Mouse (Mus musculus) neural tube, embryonic 11.5 days (tissue): ENCODE data around the gene E130114P18Rik. TPM values are rescaled to one million over a fixed set of nuclear protein-coding genes. Genes with fewer than 3 reads are reported as not detected.
A peak's percentile ranks its signal among the peaks of the same experiment; 100 is the strongest.

ENCODE experiments used
- ATAC-seq: fragments of 200-750 bp; cut with Nextera tagmentation; 2 replicates; pipeline ENCODE4 v1.8.0; 2017; ENCODE audit warnings: moderate number of reproducible peaks, mild to moderate bottlenecking, moderate TSS enrichment, moderate library complexity; ENCODE audit not compliant: insufficient read depth, low FRiP score, low TSS enrichment
- DNase-seq: peaks from one replicate; pipeline ENCODE4 v3.0.0-alpha.2; 2015; ENCODE audit warnings: low spot score
- H3K27ac ChIP-seq: fragments of 300-500 bp; sonication (generic); 2 replicates; pipeline ENCODE4 v1.5.1; 2014; ENCODE audit warnings: low read depth, mild to moderate bottlenecking, low read length
- H3K27me3 ChIP-seq: fragments of 300-500 bp; sonication (generic); 2 replicates; pipeline ENCODE4 v1.6.1; 2014; ENCODE audit warnings: mild to moderate bottlenecking, low read length, mixed read lengths; ENCODE audit not compliant: control insufficient read depth, insufficient read depth
- H3K36me3 ChIP-seq: fragments of 300-500 bp; sonication (generic); 2 replicates; pipeline ENCODE4 v1.6.1; 2014; ENCODE audit warnings: mild to moderate bottlenecking, low read length, moderate library complexity, mixed read lengths; ENCODE audit not compliant: control insufficient read depth, insufficient read depth
- H3K4me1 ChIP-seq: fragments of 300-500 bp; sonication (generic); 2 replicates; pipeline ENCODE4 v1.6.1; 2014; ENCODE audit warnings: low read length, mixed read lengths; ENCODE audit not compliant: control insufficient read depth, insufficient read depth
- H3K4me2 ChIP-seq: fragments of 300-500 bp; sonication (generic); 2 replicates; pipeline ENCODE4 v1.6.1; 2014; ENCODE audit warnings: low read depth, mild to moderate bottlenecking, moderate library complexity
- H3K4me3 ChIP-seq: fragments of 300-500 bp; sonication (generic); 2 replicates; pipeline ENCODE4 v1.5.1; 2014; ENCODE audit warnings: low read depth, low read length
- H3K9ac ChIP-seq: fragments of 300-500 bp; sonication (generic); 2 replicates; pipeline ENCODE4 v1.6.1; 2014; ENCODE audit warnings: mild to moderate bottlenecking, low read length
- H3K9me3 ChIP-seq: fragments of 300-500 bp; sonication (generic); 2 replicates; pipeline ENCODE4 v1.6.1; 2016; ENCODE audit warnings: low read length; ENCODE audit not compliant: control insufficient read depth
- WGBS: fragments of 180-500 bp; shearing (Covaris S2); extraction: QIAGEN DNeasy Blood & Tissue Kit; methylation state at CpG from one replicate; pipeline ENCODE4 v1.1.7; 2014; 5-methylcytosine and 5-hydroxymethylcytosine counted together
- polyA plus RNA-seq: library from polyadenylated mRNA; unstranded; fragments of >200 nt; fragmentation: Nextera tagmentation; extraction: Ambion mirVana; gene quantifications from 2 replicates; pipeline ENCODE4 v1.2.1, GENCODE M21; 2014

Gene E130114P18Rik
- polyA plus RNA-seq, 1 experiment from 2014 or later: 9.1 TPM

DNA sequence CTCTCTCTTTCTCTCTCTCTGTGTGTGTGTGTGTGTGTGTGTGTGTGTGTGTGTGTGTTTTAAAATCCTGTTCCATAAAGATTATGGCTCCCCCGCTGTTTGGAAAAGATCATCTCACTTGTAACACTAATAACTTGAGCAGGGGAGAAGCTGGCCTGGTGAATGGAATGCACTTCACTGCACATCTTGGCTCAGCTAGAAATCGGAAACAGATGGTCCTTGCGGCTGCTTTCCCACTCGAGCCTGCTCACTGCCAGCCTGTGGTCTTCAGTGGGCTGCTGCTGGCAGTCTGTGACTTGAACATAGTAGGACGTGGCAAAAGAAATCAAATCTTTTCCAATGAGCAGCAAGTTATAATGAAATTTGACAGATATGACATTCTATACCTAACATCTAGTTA lies 202.4 kb downstream of the E130114P18Rik start:
- H3K36me3 ChIP-seq: no peaks in the 10 kb centered on the region
- WGBS: 46% methylated on average over 5 of the region's 5 CpGs
- H3K9me3 ChIP-seq: no peaks in the 10 kb centered on the region
- H3K27ac ChIP-seq: no peak overlapping the region
- ATAC-seq (no peak), DNase-seq (peak; percentile 43)
- H3K9ac ChIP-seq: no peak overlapping the region
- no peaks in the 10 kb centered on the region for H3K4me1 ChIP-seq
- no peaks in the 10 kb centered on the region for H3K27me3 ChIP-seq
- no peak overlapping the region for H3K4me3 ChIP-seq
- H3K4me2 ChIP-seq: no peak overlapping the region

DNA sequence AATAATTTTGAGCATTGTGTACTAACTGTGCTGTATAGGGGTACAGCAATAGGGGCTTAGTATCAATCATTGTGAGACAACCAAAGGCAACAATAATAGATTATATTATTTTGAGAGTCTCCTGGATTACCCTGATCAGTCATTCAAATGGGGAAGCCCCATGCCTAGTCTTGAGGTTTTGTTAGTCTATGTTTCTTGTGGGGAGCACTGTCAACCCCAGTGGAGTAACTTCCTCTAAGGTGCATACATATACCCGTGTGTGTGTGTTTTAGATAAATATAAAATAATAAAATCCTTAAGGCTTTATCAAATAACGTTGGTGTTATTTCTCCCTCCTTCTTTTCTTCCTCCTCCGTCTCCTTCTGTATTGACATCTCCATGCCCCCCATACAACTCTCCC lies 208.6 kb downstream of the E130114P18Rik start:
- no peaks in the 10 kb centered on the region for H3K4me1 ChIP-seq
- DNase-seq (no peak), ATAC-seq (no peak)
- H3K4me2 ChIP-seq: no peak overlapping the region
- no peak overlapping the region for H3K9ac ChIP-seq
- H3K36me3 ChIP-seq: no peaks in the 10 kb centered on the region
- no peaks in the 10 kb centered on the region for H3K9me3 ChIP-seq
- H3K27me3 ChIP-seq: no peaks in the 10 kb centered on the region
- WGBS: 91% methylated on average over 3 of the region's 3 CpGs
- H3K4me3 ChIP-seq: no peak overlapping the region
- no peak overlapping the region for H3K27ac ChIP-seq

DNA sequence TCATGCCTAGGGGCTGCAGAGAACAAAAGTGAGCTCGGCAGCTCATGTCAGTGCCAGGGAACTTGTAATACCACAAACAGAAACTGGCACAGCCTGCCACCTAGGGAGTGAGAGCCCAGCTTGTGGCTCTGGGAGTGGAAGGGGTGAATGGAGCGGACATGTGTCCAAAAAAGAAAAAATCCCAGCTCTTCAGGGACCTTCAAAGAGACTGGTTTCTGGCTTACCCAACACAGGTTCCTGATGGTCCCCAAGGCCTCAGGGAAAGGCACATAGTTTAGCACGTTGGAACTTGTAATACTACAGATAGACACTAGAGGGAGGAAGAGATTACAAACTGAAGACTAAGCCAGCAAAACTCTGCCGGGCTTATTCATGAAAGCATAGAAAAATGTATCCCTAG lies 213.2 kb downstream of the E130114P18Rik start:
- ATAC-seq (no peak), DNase-seq (peak; percentile 25)
- no peaks in the 10 kb centered on the region for H3K36me3 ChIP-seq
- WGBS: 38% methylated on average over 4 of the region's 4 CpGs
- H3K27ac ChIP-seq: no peak overlapping the region
- H3K4me3 ChIP-seq: no peak overlapping the region
- no peaks in the 10 kb centered on the region for H3K9me3 ChIP-seq
- no peak overlapping the region for H3K9ac ChIP-seq
- no peak overlapping the region for H3K4me2 ChIP-seq
- no peaks in the 10 kb centered on the region for H3K4me1 ChIP-seq
- H3K27me3 ChIP-seq: no peaks in the 10 kb centered on the region

DNA sequence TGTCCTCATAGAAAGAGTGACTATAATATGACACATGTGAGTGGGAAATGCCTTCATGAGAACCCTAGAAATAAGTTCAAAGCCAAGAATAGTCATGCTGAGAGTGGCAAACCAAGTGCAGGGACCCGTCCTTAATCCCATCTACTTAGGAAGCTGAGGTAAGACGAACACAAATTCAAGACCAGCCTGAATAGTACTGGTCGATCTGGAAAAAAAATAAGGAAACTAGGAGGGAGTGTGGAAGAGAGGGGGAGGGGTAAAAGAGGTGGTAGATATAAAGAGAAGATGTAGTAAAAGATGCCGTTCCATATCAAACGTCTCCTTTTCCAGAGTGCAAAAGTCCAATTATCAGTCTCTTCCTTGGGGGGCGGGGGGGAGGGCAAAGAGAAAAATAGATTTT lies 213.7 kb downstream of the E130114P18Rik start:
- Histone ChIP-seq H3K9ac (no peak overlapping the region), H3K4me3 (no peak overlapping the region), H3K36me3 (no peaks in the 10 kb centered on the region), H3K27ac (no peak overlapping the region), H3K27me3 (no peaks in the 10 kb centered on the region), H3K4me2 (no peak overlapping the region), H3K4me1 (no peaks in the 10 kb centered on the region), H3K9me3 (no peaks in the 10 kb centered on the region)
- ATAC-seq (no peak), DNase-seq (no peak)
- WGBS: 88% methylated on average over 6 of the region's 6 CpGs

DNA sequence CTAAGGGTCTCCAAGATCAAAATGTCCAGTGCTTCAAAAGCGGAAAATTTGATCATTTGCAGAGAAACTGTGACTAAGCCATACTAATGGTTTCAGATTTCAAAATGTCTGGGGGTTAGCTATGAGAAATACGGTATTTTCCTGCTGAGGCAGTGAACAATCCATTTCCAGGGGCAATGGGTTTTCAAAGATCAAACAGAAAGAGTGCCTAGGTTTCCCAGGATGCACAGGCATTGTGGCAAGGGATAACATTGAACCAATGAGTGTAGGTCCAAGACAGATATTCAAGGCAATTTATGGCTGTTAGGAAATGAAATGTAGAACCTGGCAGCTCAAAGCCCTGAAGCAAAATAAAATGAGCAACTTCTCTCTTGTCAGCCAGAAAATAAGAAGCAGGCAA lies 220.3 kb downstream of the E130114P18Rik start:
- ATAC-seq: no peak
- WGBS: 70% methylated on average over 2 of the region's 2 CpGs
- no peak overlapping the region for H3K4me2 ChIP-seq

DNA sequence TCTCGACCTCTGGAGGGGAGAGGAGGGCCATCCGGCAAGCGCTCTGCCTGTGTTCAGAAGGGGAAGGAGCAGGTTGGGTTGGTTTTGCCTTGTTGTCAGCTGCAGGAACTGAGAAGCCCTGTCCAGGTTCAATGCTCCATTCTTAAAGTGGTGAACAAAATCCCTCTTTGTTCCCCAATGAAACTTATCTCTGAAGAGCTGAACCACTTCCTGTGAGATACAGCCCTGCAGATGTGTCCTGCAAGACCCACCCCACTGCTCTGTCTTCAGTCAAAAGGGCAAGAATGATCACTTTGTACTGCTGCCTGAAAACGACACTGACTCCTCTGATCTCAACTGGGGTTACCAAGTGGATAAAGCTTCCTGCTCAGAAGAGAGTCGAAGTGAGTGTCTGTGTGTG lies 233.9 kb downstream of the E130114P18Rik start:
- no peak overlapping the region for H3K4me2 ChIP-seq
- H3K4me3 ChIP-seq: no peak overlapping the region
- H3K9me3 ChIP-seq: no peaks in the 10 kb centered on the region
- H3K27ac ChIP-seq: no peak overlapping the region
- ATAC-seq (no peak), DNase-seq (no peak)
- no peaks in the 10 kb centered on the region for H3K27me3 ChIP-seq
- no peaks in the 10 kb centered on the region for H3K4me1 ChIP-seq
- no peaks in the 10 kb centered on the region for H3K36me3 ChIP-seq
- 58% methylated on average over 5 of the region's 5 CpGs for WGBS
- H3K9ac ChIP-seq: no peak overlapping the region

More for the DNA sequence above, 220.3 kb downstream of the E130114P18Rik start:
- H3K9me3 ChIP-seq: no peaks in the 10 kb centered on the region
- H3K4me1 ChIP-seq: no peaks in the 10 kb centered on the region
- H3K36me3 ChIP-seq: no peaks in the 10 kb centered on the region
- H3K4me3 ChIP-seq: no peak overlapping the region
- H3K9ac ChIP-seq: no peak overlapping the region
- no peaks in the 10 kb centered on the region for H3K27me3 ChIP-seq
- DNase-seq: no peak
- H3K27ac ChIP-seq: no peak overlapping the region

DNA sequence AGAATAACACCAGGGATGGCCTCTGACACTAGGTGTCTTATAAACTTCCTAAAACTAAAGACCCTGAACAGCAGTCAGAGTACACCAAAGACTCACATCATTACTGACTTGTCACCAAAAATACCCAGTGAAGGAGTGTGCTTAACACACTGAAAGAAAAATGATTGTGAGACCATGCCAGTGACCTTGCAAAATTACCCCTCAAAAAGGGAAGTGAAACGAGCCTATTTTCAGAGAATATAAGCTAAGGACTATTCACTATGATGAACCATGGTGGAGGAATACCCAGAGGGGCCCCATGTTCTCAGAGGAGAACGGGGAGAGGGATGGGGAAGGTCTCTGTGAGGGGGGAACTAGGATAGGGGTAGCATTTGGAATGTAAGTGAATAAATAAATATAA lies 245.8 kb downstream of the E130114P18Rik start:
- no peak for DNase-seq
- Histone ChIP-seq H3K27me3 (no peaks in the 10 kb centered on the region), H3K27ac (no peak overlapping the region), H3K36me3 (no peaks in the 10 kb centered on the region), H3K9ac (no peak overlapping the region), H3K4me1 (no peaks in the 10 kb centered on the region), H3K4me3 (no peak overlapping the region), H3K9me3 (no peaks in the 10 kb centered on the region), H3K4me2 (no peak overlapping the region)
- ATAC-seq: no peak
- 75% methylated on average over 2 of the region's 2 CpGs for WGBS

DNA sequence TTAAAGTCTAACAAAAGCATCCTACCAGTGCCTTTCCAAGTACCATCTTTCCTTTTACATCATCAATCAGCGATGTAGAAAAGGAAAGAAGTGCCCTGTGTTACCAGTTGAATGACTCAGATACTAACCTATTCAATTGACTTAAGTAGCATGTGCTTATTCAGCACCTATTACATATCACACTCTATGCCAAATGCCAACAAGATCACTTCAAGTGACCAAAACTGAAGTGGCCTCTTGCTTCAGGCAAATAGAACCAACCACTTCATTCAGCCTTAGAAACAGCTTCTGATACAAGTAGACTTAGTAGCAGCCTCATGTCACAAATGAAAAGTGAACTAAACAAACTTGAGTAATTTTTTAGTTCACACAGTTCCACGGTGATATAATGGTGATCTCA lies 249.4 kb downstream of the E130114P18Rik start:
- no peaks in the 10 kb centered on the region for H3K4me1 ChIP-seq
- DNase-seq: no peak
- WGBS: 90% methylated on average over 2 of the region's 2 CpGs

More for the DNA sequence above, 249.4 kb downstream of the E130114P18Rik start:
- Histone ChIP-seq H3K27me3 (no peaks in the 10 kb centered on the region), H3K27ac (no peak overlapping the region), H3K9ac (no peak overlapping the region), H3K9me3 (no peaks in the 10 kb centered on the region), H3K36me3 (no peaks in the 10 kb centered on the region), H3K4me2 (no peak overlapping the region), H3K4me3 (no peak overlapping the region)
- ATAC-seq: no peak
